Mouse (Mus musculus) lung, adult 2 months (tissue): ENCODE results near the gene Tead4.

Experiments
- CTCF ChIP-seq: fragments of 200-500 bp; IDR thresholded peaks from 2 replicates; pipeline ENCODE4 v1.5.1; 2011; ENCODE audit warnings: mild to moderate bottlenecking, low read length, control low read depth; ENCODE audit not compliant: insufficient read depth
- POLR2A ChIP-seq: fragments of 200-500 bp; IDR thresholded peaks from 2 replicates; pipeline ENCODE4 v1.6.1; 2011; ENCODE audit warnings: low read depth, mild to moderate bottlenecking, control low read depth, low read length, borderline replicate concordance; ENCODE audit errors: extremely low read depth

DNA sequence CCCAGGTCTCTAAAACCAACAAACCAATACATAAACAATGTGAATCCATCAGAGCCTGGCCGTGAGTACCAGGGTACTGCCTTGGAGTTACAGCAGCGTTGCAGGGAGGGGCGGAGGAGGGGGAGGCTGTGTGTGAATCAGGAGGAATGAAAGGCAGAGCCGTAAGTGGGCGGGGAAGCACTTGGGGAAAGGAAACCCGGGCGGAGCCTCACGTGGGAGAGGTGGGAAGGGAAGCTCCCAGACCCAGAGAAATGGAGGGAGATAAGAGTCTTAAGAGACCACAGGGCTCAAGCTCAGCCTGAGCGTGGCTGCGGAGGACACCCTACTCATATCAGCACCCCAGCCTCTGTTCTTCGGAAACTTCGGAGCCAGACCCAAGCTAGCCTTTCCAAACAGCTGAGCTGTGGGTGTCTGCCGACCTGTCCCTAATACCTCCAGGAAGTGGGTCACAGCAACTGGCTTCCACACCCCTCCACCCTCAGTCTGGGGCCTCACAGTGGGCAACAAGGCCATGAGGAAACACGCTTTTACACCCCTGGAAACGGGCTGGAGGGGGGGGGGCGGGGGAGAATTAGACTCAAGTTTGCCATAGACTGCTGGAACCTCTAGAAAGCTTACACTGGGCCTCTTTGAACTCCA is 14.7 kb downstream of the Tead4 start:
- TF ChIP-seq CTCF = no peak
- TF ChIP-seq POLR2A = no peak
